Comparison of ENCODE assay signal across 27 mouse cellular contexts in genomic region chr7:102393898-102394297, GRCm38 (mm10). TPM values are rescaled to one million over a fixed set of nuclear protein-coding genes. Genes with fewer than 3 reads are reported as not detected.
A peak's percentile ranks its signal among the peaks of the same experiment; 100 is the strongest.
DNase-seq lines count a peak whose midpoint lies in the region; ATAC-seq and TF ChIP-seq lines count a peak whose summit lies in the region.
"Had no signal": no experiment of that assay in that cellular context is flagged by ENCODE, and none has a peak within 500 bp of the region (broad histone marks: within the 10 kb centered on the region; RNA-seq: fewer than 3 reads in every experiment).

No protein-coding gene starts in this region.

- TF ChIP-seq RAD21 in MEL (IDR thresholded peaks at IDR 0.05; ENCODE audit: low read depth, low read length), result no peak

- DNase-seq in 416B (ENCODE audit: low read depth), result peak; percentile 48
- peak; percentile 89 for DNase-seq in MEL (ENCODE audit: low read depth, low spot score)
- DNase-seq in heart, postnatal 25 days (ENCODE audit: low spot score), result no peak
- no peak for DNase-seq in adrenal gland, postnatal 10 days
- DNase-seq in hindbrain, embryonic 14.5 days (ENCODE audit: low spot score), result no peak
- DNase-seq: adrenal gland, adult 2 months; adrenal gland, postnatal 14 days; adrenal gland, postnatal 36 days; B cell, adult 2 months; cerebellum, adult 11-12 months; cerebellum, adult 2 months; cerebellum, adult 9-11 months; cerebellum, postnatal 14 days; cerebellum, postnatal 36 days; forebrain, postnatal 0 days had no signal

- intact Hi-C loops in heart, postnatal 25 days (cut with DNase I), result no loop called here

- H3K9ac ChIP-seq in MEL (ENCODE audit: control insufficient read depth, low read depth, low read length, poor library complexity, severe bottlenecking), result no peak overlapping the region
- no peak overlapping the region for H3K9ac ChIP-seq in neural tube, embryonic 15.5 days (replicated peaks)
- no peak overlapping the region for H3K9ac ChIP-seq in hindbrain, embryonic 14.5 days
- H3K9ac ChIP-seq: embryonic facial prominence, embryonic 12.5 days; forebrain, embryonic 13.5 days; forebrain, embryonic 15.5 days; forebrain, postnatal 0 days had no signal

- no peak overlapping the region for H3K4me2 ChIP-seq in neural tube, embryonic 15.5 days
- H3K4me2 ChIP-seq in hindbrain, embryonic 14.5 days (replicated peaks), result no peak overlapping the region
- H3K4me2 ChIP-seq: embryonic facial prominence, embryonic 12.5 days; forebrain, embryonic 13.5 days; forebrain, embryonic 15.5 days had no signal

- ATAC-seq in common myeloid progenitor, adult 5-6 weeks (replicated peaks; ENCODE audit: low read depth, poor library complexity, severe bottlenecking), result peak; percentile 68
- ATAC-seq in megakaryocyte, adult 5-6 weeks (ENCODE audit: poor library complexity, severe bottlenecking), result peak; percentile 52
- ATAC-seq in neural tube, embryonic 15.5 days (ENCODE audit: low FRiP score), result no peak
- no peak for ATAC-seq in hindbrain, embryonic 14.5 days (ENCODE audit: low FRiP score)
- ATAC-seq: activated CD4-positive, CD25-positive, alpha-beta regulatory T cell, adult 4 months; CD4-positive, CD25-positive, alpha-beta regulatory T cell, adult 4 months; forebrain, embryonic 13.5 days; forebrain, embryonic 15.5 days; forebrain, postnatal 0 days; Patski had no signal

- 92% methylated on average over 2 of the region's 2 CpGs for WGBS in neural tube, embryonic 15.5 days
- 91% methylated on average over 2 of the region's 2 CpGs for WGBS in hindbrain, embryonic 14.5 days

- peak overlapping the region; percentile 47 for H3K27ac ChIP-seq in MEL (ENCODE audit: control insufficient read depth, low read depth, low read length)
- no peak overlapping the region for H3K27ac ChIP-seq in neural tube, embryonic 15.5 days (replicated peaks)
- no peak overlapping the region for H3K27ac ChIP-seq in hindbrain, embryonic 14.5 days
- H3K27ac ChIP-seq: embryonic facial prominence, embryonic 10.5 days; embryonic facial prominence, embryonic 12.5 days; forebrain, embryonic 13.5 days; forebrain, embryonic 15.5 days had no signal

- no peaks in the 10 kb centered on the region for H3K9me3 ChIP-seq in MEL (replicated peaks; ENCODE audit: insufficient read depth, low read length)
- H3K9me3 ChIP-seq in neural tube, embryonic 15.5 days (replicated peaks), result no peaks in the 10 kb centered on the region
- no peaks in the 10 kb centered on the region for H3K9me3 ChIP-seq in hindbrain, embryonic 14.5 days (ENCODE audit: control insufficient read depth, low read length)
- H3K9me3 ChIP-seq: embryonic facial prominence, embryonic 10.5 days; embryonic facial prominence, embryonic 12.5 days; forebrain, embryonic 13.5 days; forebrain, embryonic 15.5 days; G1E had no signal

- H3K36me3 ChIP-seq in MEL (ENCODE audit: control insufficient read depth in 1 of 2, insufficient read depth in 2 of 2, low read length in 2 of 2), result peaks cover 0 to 37% of the 10 kb centered on the region in 2 experiments; a peak in 3 of 4 replicates
- no peaks in the 10 kb centered on the region for H3K36me3 ChIP-seq in neural tube, embryonic 15.5 days
- no peaks in the 10 kb centered on the region for H3K36me3 ChIP-seq in hindbrain, embryonic 14.5 days (replicated peaks; ENCODE audit: control insufficient read depth, insufficient read depth)
- H3K36me3 ChIP-seq: embryonic facial prominence, embryonic 10.5 days; embryonic facial prominence, embryonic 12.5 days; forebrain, embryonic 15.5 days had no signal

- TF ChIP-seq POLR2A in MEL (IDR thresholded peaks at IDR 0.05; ENCODE audit: control insufficient read depth in 1 of 2, insufficient read depth in 1 of 2, low read depth in 1 of 2, low read length in 2 of 2, poor library complexity in 1 of 2), result no peak

- TF ChIP-seq EP300 in MEL (IDR thresholded peaks at IDR 0.05; ENCODE audit: low read depth in 1 of 2, low read length in 2 of 2), result peak in 1 of 2 experiments; percentile 73; a peak in 2 of 4 replicates

- H3K4me3 ChIP-seq in MEL (ENCODE audit: control insufficient read depth in 1 of 2, insufficient read depth in 1 of 2, low read depth in 2 of 2, low read length in 2 of 2), result no peak overlapping the region
- no peak overlapping the region for H3K4me3 ChIP-seq in neural tube, embryonic 15.5 days (replicated peaks)
- H3K4me3 ChIP-seq in hindbrain, embryonic 14.5 days (replicated peaks; ENCODE audit: low read length), result no peak overlapping the region
- H3K4me3 ChIP-seq: embryonic facial prominence, embryonic 10.5 days; embryonic facial prominence, embryonic 12.5 days; forebrain, embryonic 13.5 days; forebrain, embryonic 15.5 days had no signal

- no peak for TF ChIP-seq CTCF in MEL (IDR thresholded peaks at IDR 0.05 in 2 of 3, conservative IDR thresholded peaks at IDR 0.05 in 1 of 3; ENCODE audit: control insufficient read depth in 1 of 3, insufficient read depth in 1 of 3, low read depth in 2 of 3, low read length in 3 of 3, poor library complexity in 1 of 3, severe bottlenecking in 1 of 3)

- H3K27me3 ChIP-seq in MEL (ENCODE audit: control insufficient read depth in 1 of 2, insufficient read depth in 2 of 2, low read length in 2 of 2), result no peaks in the 10 kb centered on the region
- H3K27me3 ChIP-seq in neural tube, embryonic 15.5 days (replicated peaks), result no peaks in the 10 kb centered on the region
- no peaks in the 10 kb centered on the region for H3K27me3 ChIP-seq in hindbrain, embryonic 14.5 days (ENCODE audit: control insufficient read depth, insufficient read depth, low read length)
- H3K27me3 ChIP-seq: CH12.LX; embryonic facial prominence, embryonic 12.5 days; forebrain, embryonic 13.5 days; forebrain, embryonic 15.5 days; Patski had no signal

- peaks cover 25 to 42% of the 10 kb centered on the region in 2 experiments for H3K4me1 ChIP-seq in MEL (ENCODE audit: control insufficient read depth in 1 of 2, insufficient read depth in 2 of 2, low read length in 2 of 2)
- H3K4me1 ChIP-seq in neural tube, embryonic 15.5 days, result no peaks in the 10 kb centered on the region
- no peaks in the 10 kb centered on the region for H3K4me1 ChIP-seq in hindbrain, embryonic 14.5 days (replicated peaks; ENCODE audit: control insufficient read depth, insufficient read depth, low read length)
- H3K4me1 ChIP-seq: embryonic facial prominence, embryonic 10.5 days; embryonic facial prominence, embryonic 12.5 days had no signal

- 0 out of 2 replicates have a peak, but pooled peaks cover 3% of the 10 kb centered on the region for H3K79me2 ChIP-seq in MEL (ENCODE audit: control insufficient read depth, insufficient read depth, low read length, poor library complexity)

TF ChIP-seq in MEL, 35 proteins besides CTCF, POLR2A, EP300 and RAD21:
- no peak for TF ChIP-seq SIN3A (IDR thresholded peaks at IDR 0.05; ENCODE audit: low read length)
- 0 out of 2 replicates have a peak, but pooled peaks have one; percentile 30 for TF ChIP-seq MYC (IDR thresholded peaks at IDR 0.05; ENCODE audit: low read depth, low read length)
- TF ChIP-seq CHD2 (IDR thresholded peaks at IDR 0.05; ENCODE audit: low read length), result no peak
- peak; percentile 58 for TF ChIP-seq ZNF384 (IDR thresholded peaks at IDR 0.05; ENCODE audit: low read depth, low read length)
- TF ChIP-seq MXI1 (IDR thresholded peaks at IDR 0.05; ENCODE audit: low read depth, low read length), result no peak
- no peak for TF ChIP-seq NELFE (IDR thresholded peaks at IDR 0.05; ENCODE audit: low read depth, low read length)
- TF ChIP-seq TAL1 (IDR thresholded peaks at IDR 0.05; ENCODE audit: low read length), result no peak
- TF ChIP-seq SMC3 (IDR thresholded peaks at IDR 0.05; ENCODE audit: low read depth, low read length), result 0 out of 2 replicates have a peak, but pooled peaks have one; percentile 16
- no peak for TF ChIP-seq USF1 (IDR thresholded peaks at IDR 0.05; ENCODE audit: low read depth, low read length)

RNA-seq across cellular contexts. Expression of gene Rrm1, which starts 47.6 kb away (rescaled TPM):
- 147 and 154 TPM in 2 replicates for total RNA-seq in MEL (2012; rRNA removed)
- 100 to 1,000 TPM in 1 of 2 experiments, not detected in 1; 228 TPM for polyA plus RNA-seq in MEL (2012; ENCODE audit: insufficient read depth in 1 of 2, insufficient read length in 2 of 2, low read depth in 1 of 2, low replicate concordance in 2 of 2, missing spikeins in 1 of 2)
- total RNA-seq in common myeloid progenitor, adult 5-6 weeks (2017), result 809 and 867 TPM in 2 replicates
- 161 and 172 TPM in 2 replicates for total RNA-seq in megakaryocyte, adult 5-6 weeks (2015)
- total RNA-seq in megakaryocyte, adult 5-6 weeks (2017), result 413 and 515 TPM in 2 replicates
- total RNA-seq in heart, postnatal 25 days (2021), result 10 to 100 TPM in 1 of 2 experiments, 1 to 10 TPM in 1; 8.4 to 11.5 TPM
- total RNA-seq in adrenal gland, postnatal 10 days (2021), result 10 to 100 TPM; 33.7 to 50.4 TPM
- 38.0 and 65.1 TPM in 2 replicates for polyA plus RNA-seq in neural tube, embryonic 15.5 days (2015; fragmentation: Nextera tagmentation; extraction: Ambion mirVana)
- 44.1 and 54.6 TPM in 2 replicates for polyA plus RNA-seq in hindbrain, embryonic 14.5 days (2014; fragmentation: Nextera tagmentation; extraction: Ambion mirVana)

Comparison
In these comparisons a context has a peak if more than half of its experiments do, and no peak if none do; other contexts are left out.
1. DNase-seq: peak in 416B (single experiment) and MEL (single experiment); none in heart, postnatal 25 days (single experiment), adrenal gland, postnatal 10 days (single experiment) and hindbrain, embryonic 14.5 days (single experiment).
2. ATAC-seq: peak in common myeloid progenitor, adult 5-6 weeks (single experiment) and megakaryocyte, adult 5-6 weeks (single experiment); none in neural tube, embryonic 15.5 days (single experiment) and hindbrain, embryonic 14.5 days (single experiment).